Mouse (Mus musculus) gastrocnemius, postnatal 4 days (tissue): Measurements from ENCODE around the gene Ccdc154. TPM values are rescaled to one million over a fixed set of nuclear protein-coding genes. Genes with fewer than 3 reads are reported as not detected.
A peak's percentile ranks its signal among the peaks of the same experiment; 100 is the strongest.

Source experiments
- DNase-seq, 2 experiments: peaks; one replicate each; pipeline ENCODE4 v3.0.0; 2021 to 2022; ENCODE audit warnings: low spot score in 2 of 2, mixed read lengths in 2 of 2
- total RNA-seq, 2 experiments: library from RNA; stranded (reverse); gene quantifications; 2 replicates each; pipeline ENCODE4 v1.2.3; 2021

Gene Ccdc154
- total RNA-seq, 2 experiments from 2014 or later, result 0.15 to 0.21 TPM

GRCm38 (mm10) chr17:25184129-25184691 is 21.9 kb downstream of the Ccdc154 start, which contains the start of gene BC003965:
Gene BC003965, plus strand, starts transcription at chr17:25184554.
- peak; percentile 93 to 98 for DNase-seq

DNA sequence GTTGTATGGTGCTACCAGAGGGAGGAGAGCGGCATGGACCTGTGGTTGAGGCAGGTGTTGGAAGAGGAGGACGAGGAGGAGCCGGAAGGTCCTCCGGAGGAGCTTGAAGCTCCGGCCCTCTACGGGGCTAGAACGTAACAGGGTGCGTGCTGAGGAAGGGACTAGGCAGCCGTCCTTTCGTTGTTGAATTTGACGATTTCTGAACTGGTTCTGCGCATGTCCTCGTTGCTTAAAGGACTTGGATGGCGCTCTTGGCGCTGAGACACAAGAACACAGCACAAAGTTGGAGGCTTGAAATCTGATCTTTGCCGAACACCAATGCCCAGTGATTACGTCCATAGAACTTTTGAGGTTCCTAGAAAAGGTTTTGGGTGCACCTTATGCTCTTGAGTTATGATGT is 22.7 kb downstream of the Ccdc154 start:
- DNase-seq, result no peak

- no peak for DNase-seq
Measured at GRCm38 (mm10) chr17:25187784-25188149, 25.5 kb downstream of the Ccdc154 start.

GRCm38 (mm10) chr17:25188150-25189031 is 26.1 kb downstream of the Ccdc154 start, which contains the start of gene Unkl:
Gene Unkl, plus strand, starts transcription at chr17:25188397.
- DNase-seq, result peak; percentile 75 to 77

GRCm38 (mm10) chr17:25189091-25189490 is 26.8 kb downstream of the Ccdc154 start:
- DNase-seq, result no peak

DNA sequence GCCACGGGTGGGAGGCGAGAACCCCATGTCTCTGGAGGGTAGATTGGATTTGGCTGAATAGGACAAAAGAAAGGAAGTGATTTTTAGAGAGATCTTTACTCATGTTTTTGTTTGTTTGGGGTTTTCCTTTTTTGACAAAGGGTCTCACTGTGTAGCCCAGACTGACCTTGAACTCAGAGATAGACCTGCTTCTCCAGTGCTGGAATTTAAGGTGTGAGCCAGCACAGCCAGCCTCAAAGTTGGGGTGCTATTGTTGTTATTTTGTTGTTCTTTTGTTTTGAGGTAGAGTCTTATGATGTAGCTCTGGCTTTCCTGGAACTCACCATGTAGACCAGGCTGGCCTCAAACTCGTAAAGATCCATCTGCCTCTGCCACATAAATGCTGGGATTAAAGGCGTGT is 40.1 kb downstream of the Ccdc154 start:
- DNase-seq, result no peak

GRCm38 (mm10) chr17:25210006-25210405 is 47.7 kb downstream of the Ccdc154 start:
- no peak for DNase-seq

DNA sequence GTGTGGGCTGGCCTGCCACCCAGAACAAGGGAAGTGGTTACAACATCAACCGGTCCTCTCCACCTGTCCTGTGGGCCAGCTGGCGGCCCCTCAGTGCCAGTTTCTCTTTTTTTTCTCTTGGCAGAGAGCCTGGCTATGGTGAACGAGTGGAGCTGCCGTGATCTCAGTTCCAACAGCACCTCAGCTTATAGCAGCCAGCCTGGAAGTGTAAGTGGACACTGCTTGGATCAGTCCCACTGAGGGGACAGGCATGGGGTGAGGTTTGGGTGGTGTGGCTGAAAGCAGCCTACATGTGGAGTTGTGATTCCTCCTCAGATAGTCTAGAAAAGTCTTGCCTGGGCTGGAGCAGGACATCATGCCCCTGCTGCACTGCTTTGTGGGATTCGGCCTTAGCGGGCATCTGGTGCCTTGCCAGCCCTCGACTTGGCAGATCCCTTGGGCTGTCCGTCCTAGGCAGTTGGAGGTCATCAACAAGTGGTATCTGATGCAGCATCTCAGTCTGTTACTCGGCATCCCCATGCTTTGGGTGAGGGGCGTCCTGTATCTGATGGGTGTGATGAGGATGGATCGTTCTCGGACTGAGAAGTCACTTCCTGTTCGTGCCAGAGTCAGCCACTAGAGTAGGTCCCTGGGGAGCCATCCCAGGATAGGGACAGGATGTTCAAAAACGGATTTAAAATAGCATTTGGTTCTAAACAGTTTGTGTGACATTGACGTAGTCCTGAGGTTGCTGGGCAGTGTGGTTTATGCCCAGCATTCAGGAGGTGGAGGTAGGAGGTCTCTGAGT is 48.6 kb downstream of the Ccdc154 start:
- no peak for DNase-seq

GRCm38 (mm10) chr17:25211705-25212104 is 49.4 kb downstream of the Ccdc154 start:
- DNase-seq, result no peak

- DNase-seq, result no peak
Measured at GRCm38 (mm10) chr17:25215431-25215830, 53.2 kb downstream of the Ccdc154 start.

DNA sequence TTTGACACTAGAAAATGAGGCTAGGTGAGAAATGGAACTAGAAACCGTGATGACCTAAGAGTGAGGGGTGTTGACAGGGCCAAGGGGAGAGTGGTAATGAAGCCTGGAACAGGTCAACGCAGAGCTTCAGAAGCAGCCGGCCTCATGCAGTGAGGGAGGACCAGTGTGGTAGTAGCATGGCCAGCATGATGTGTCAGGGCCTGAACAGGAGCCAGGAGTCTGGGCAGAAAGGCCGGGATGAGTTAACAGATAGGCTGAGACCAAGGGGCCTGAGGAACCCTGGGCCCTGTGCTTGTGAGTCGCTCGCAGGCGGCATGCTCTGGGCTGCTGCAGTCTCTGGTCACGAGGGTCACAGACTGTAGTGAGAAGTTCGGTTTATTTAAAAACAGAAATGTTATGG is 56.7 kb downstream of the Ccdc154 start:
- no peak for DNase-seq

DNA sequence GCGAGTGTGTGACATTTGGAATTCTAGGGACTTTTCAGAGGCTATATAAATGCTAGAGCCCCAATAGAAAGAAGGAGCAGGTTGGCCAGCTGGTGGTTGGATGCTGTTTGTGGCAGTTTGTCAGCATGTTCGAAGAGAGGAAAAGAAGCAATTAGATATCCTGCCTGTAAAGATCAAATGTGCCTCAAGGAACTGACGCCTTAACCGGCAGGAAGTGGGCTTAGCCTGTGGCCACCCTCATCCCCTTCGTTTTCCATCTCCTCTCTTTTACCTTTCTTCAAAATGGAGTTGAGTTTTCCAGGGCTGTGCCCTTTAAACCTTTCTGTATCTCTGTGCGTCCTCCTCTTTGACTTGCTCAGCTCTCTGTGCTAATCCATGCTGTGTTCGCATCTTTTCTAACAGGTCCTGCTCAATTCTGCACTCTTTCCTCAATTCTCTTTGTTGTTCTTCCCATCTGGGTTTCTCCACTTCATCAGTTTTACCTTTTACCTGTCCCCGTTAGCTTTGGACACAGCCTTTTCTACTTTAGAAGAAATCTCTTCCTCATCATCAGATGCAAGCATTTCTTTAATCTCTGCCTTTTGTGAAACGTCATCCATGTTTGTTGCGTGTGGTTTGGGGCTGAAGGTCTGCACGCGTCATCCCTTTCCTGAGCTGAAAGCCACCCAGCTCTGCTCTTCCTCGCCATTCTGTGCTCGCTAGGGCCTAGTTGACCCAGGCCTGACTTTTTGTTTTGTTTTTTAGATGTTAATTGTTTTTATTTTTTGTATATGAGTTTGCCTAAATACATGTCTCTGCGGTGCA is 57.4 kb downstream of the Ccdc154 start:
- DNase-seq, result no peak

GRCm38 (mm10) chr17:25220746-25221145 is 58.5 kb downstream of the Ccdc154 start:
- no peak for DNase-seq

Other genes with a start within 250 kb of the Ccdc154 start
- 10 to 100 TPM; 50.0 to 51.1 TPM for gene Mapk8ip3, start 225.5 kb upstream of the Ccdc154 start, total RNA-seq
- gene Jpt2, start 201.8 kb upstream of the Ccdc154 start, total RNA-seq, result 10 to 100 TPM; 41.7 to 44.3 TPM
- gene Cramp1l, start 146.7 kb upstream of the Ccdc154 start, total RNA-seq, result 10 to 100 TPM; 13.9 to 14.9 TPM
- 10 to 100 TPM in 1 of 2 experiments, 1 to 10 TPM in 1; 9.0 to 10.1 TPM for gene Ift140, start 146.4 kb upstream of the Ccdc154 start, total RNA-seq
- 10 to 100 TPM; 14.6 to 19.9 TPM for gene Tmem204, start 78.9 kb upstream of the Ccdc154 start, total RNA-seq
- gene Telo2, start 46.5 kb upstream of the Ccdc154 start, total RNA-seq, result 10 to 100 TPM; 23.5 to 27.8 TPM
- 10 to 100 TPM in 1 of 2 experiments, 1 to 10 TPM in 1; 6.0 to 12.6 TPM for gene Ptx4, start 41.7 kb upstream of the Ccdc154 start, total RNA-seq
- gene Clcn7, start 29.1 kb upstream of the Ccdc154 start, total RNA-seq, result 10 to 100 TPM; 23.0 to 25.0 TPM
- gene Gm38655, start 13.0 kb downstream of the Ccdc154 start, total RNA-seq, result not detected
- gene BC003965, start 22.1 kb downstream of the Ccdc154 start, total RNA-seq, result 10 to 100 TPM; 12.5 to 12.9 TPM
- 10 to 100 TPM in 1 of 2 experiments, 1 to 10 TPM in 1; 9.5 to 12.6 TPM for gene Unkl, start 25.9 kb downstream of the Ccdc154 start, total RNA-seq
- gene Gnptg, start 77.7 kb downstream of the Ccdc154 start, total RNA-seq, result 10 to 100 TPM; 14.9 to 16.2 TPM
- 10 to 100 TPM; 25.5 to 26.4 TPM for gene Tsr3, start 77.7 kb downstream of the Ccdc154 start, total RNA-seq
- under 1 TPM in 1 of 2 experiments, not detected in 1; 0.54 TPM for gene Baiap3, start 93.9 kb downstream of the Ccdc154 start, total RNA-seq
- gene Ube2i, start 112.2 kb downstream of the Ccdc154 start, total RNA-seq, result 100 to 1,000 TPM; 178 to 203 TPM
- 10 to 100 TPM; 18.4 to 21.5 TPM for gene Prss34, start 135.9 kb downstream of the Ccdc154 start, total RNA-seq
- gene Prss28, start 146.2 kb downstream of the Ccdc154 start, total RNA-seq, result not detected
- not detected for gene Prss29, start 156.2 kb downstream of the Ccdc154 start, total RNA-seq
- gene Tpsab1, start 183.1 kb downstream of the Ccdc154 start, total RNA-seq, result 10 to 100 TPM; 34.5 to 40.2 TPM
- 100 to 1,000 TPM in 1 of 2 experiments, 10 to 100 TPM in 1; 86.0 to 110 TPM for gene Tpsb2, start 203.8 kb downstream of the Ccdc154 start, total RNA-seq
- under 1 TPM; 0.54 to 0.60 TPM for gene Tpsg1, start 206.8 kb downstream of the Ccdc154 start, total RNA-seq